Mouse (Mus musculus) MEL (cell line): Measurements from ENCODE around the gene Rcbtb1. TPM values are rescaled to one million over a fixed set of nuclear protein-coding genes. Genes with fewer than 3 reads are reported as not detected.
A peak's percentile ranks its signal among the peaks of the same experiment; 100 is the strongest.

Source experiments
- DNase-seq: peaks from one replicate; pipeline ENCODE4 v3.0.0; 2011; ENCODE audit warnings: low read depth, low spot score
- H3K27ac ChIP-seq: 2 replicates; pipeline ENCODE4 v1.5.1; 2012; ENCODE audit warnings: low read depth, mild to moderate bottlenecking, control low read depth, low read length, moderate library complexity; ENCODE audit not compliant: control insufficient read depth
- H3K27me3 ChIP-seq, 2 experiments: fragments of 150-350 bp in 1 of 2; sonication (generic) in 1 of 2; 2 replicates each; pipeline ENCODE4 v1.6.1; 2012; ENCODE audit warnings: low read length in 2 of 2, mild to moderate bottlenecking in 2 of 2, improper control_type of control experiment in 1 of 2, moderate library complexity in 1 of 2; ENCODE audit not compliant: insufficient read depth in 2 of 2, control insufficient read depth in 1 of 2
- H3K36me3 ChIP-seq, 2 experiments: 2 replicates each; pipeline ENCODE4 v1.6.1; 2012 to 2014; ENCODE audit warnings: low read length in 2 of 2, improper control_type of control experiment in 1 of 2, inconsistent platforms in 1 of 2, mild to moderate bottlenecking in 1 of 2; ENCODE audit not compliant: insufficient read depth in 2 of 2, control insufficient read depth in 1 of 2
- H3K4me1 ChIP-seq, 2 experiments: fragments of 150-350 bp in 1 of 2; sonication (generic) in 1 of 2; 2 replicates each; pipeline ENCODE4 v1.6.1; 2012; ENCODE audit warnings: low read length in 2 of 2, improper control_type of control experiment in 1 of 2, mild to moderate bottlenecking in 1 of 2; ENCODE audit not compliant: insufficient read depth in 2 of 2, control insufficient read depth in 1 of 2
- H3K4me3 ChIP-seq, 2 experiments: fragments of 150-350 bp in 1 of 2; sonication (generic) in 1 of 2; 2 replicates each; pipeline ENCODE4 v1.5.1; 2012; ENCODE audit warnings: low read depth in 2 of 2, low read length in 2 of 2, mild to moderate bottlenecking in 2 of 2, moderate library complexity in 2 of 2, control low read depth in 1 of 2, improper control_type of control experiment in 1 of 2; ENCODE audit not compliant: control insufficient read depth in 1 of 2, insufficient read depth in 1 of 2
- H3K79me2 ChIP-seq: 2 replicates; pipeline ENCODE4 v1.6.1; 2012; ENCODE audit warnings: mild to moderate bottlenecking, low read length, moderate library complexity; ENCODE audit not compliant: control insufficient read depth, poor library complexity, insufficient read depth
- H3K9ac ChIP-seq: 2 replicates; pipeline ENCODE4 v1.6.1; 2012; ENCODE audit warnings: low read depth, mild to moderate bottlenecking, control low read depth, low read length, moderate library complexity; ENCODE audit not compliant: control insufficient read depth, poor library complexity, severe bottlenecking
- H3K9me3 ChIP-seq: fragments of 150-350 bp; sonication (generic); replicated peaks from 2 replicates; pipeline ENCODE4 v1.6.1; 2012; ENCODE audit warnings: mild to moderate bottlenecking, low read length, improper control_type of control experiment, moderate library complexity; ENCODE audit not compliant: insufficient read depth
- BHLHE40 ChIP-seq: IDR thresholded peaks from 2 replicates; pipeline ENCODE4 v1.6.1; 2012; ENCODE audit warnings: low read depth, mild to moderate bottlenecking, inconsistent platforms, low read length, improper control_type of control experiment, borderline replicate concordance
- CTCF ChIP-seq, 3 experiments: IDR thresholded peaks in 2 of 3; conservative IDR thresholded peaks in 1 of 3; 2 replicates each; pipeline ENCODE4 v1.5.1; 2011 to 2012; ENCODE audit warnings: low read length in 3 of 3, low read depth in 2 of 3, mild to moderate bottlenecking in 2 of 3, improper control_type of control experiment in 1 of 3, inconsistent platforms in 1 of 3, mixed read lengths in 1 of 3, moderate library complexity in 1 of 3; ENCODE audit not compliant: control insufficient read depth in 1 of 3, insufficient read depth in 1 of 3, poor library complexity in 1 of 3, severe bottlenecking in 1 of 3
- E2F4 ChIP-seq: IDR thresholded peaks from 2 replicates; pipeline ENCODE4 v1.6.1; 2011; ENCODE audit warnings: low read depth, low read length, improper control_type of control experiment, borderline replicate concordance
- ETS1 ChIP-seq: IDR thresholded peaks from 2 replicates; pipeline ENCODE4 v1.6.1; 2012; ENCODE audit warnings: low read depth, mild to moderate bottlenecking, inconsistent platforms, low read length, improper control_type of control experiment, moderate library complexity
- GATA1 ChIP-seq: IDR thresholded peaks from 2 replicates; pipeline ENCODE4 v1.6.1; 2011; ENCODE audit warnings: low read depth, low read length, improper control_type of control experiment
- HCFC1 ChIP-seq: IDR thresholded peaks from 2 replicates; pipeline ENCODE4 v1.6.1; 2012; ENCODE audit warnings: low read depth, mild to moderate bottlenecking, inconsistent platforms, low read length, improper control_type of control experiment, moderate library complexity
- KAT2A ChIP-seq: conservative IDR thresholded peaks from 2 replicates; pipeline ENCODE4 v1.6.1; 2012; ENCODE audit warnings: low read depth, low read length, improper control_type of control experiment, inconsistent platforms
- MAFK ChIP-seq: IDR thresholded peaks from 2 replicates; pipeline ENCODE4 v1.6.1; 2011; ENCODE audit warnings: low read depth, mild to moderate bottlenecking, low read length, improper control_type of control experiment, borderline replicate concordance
- MAX ChIP-seq: IDR thresholded peaks from 2 replicates; pipeline ENCODE4 v1.6.1; 2011; ENCODE audit warnings: low read length, improper control_type of control experiment
- MAZ ChIP-seq: IDR thresholded peaks from 2 replicates; pipeline ENCODE4 v1.6.1; 2012; ENCODE audit warnings: low read depth, mild to moderate bottlenecking, inconsistent platforms, low read length, improper control_type of control experiment
- MXI1 ChIP-seq: IDR thresholded peaks from 2 replicates; pipeline ENCODE4 v1.6.1; 2011; ENCODE audit warnings: mild to moderate bottlenecking, low read depth, low read length, improper control_type of control experiment
- MYB ChIP-seq: IDR thresholded peaks from 2 replicates; pipeline ENCODE4 v1.6.1; 2011; ENCODE audit warnings: mild to moderate bottlenecking, low read depth, low read length, improper control_type of control experiment
- MYC ChIP-seq: IDR thresholded peaks from 2 replicates; pipeline ENCODE4 v1.6.1; 2011; ENCODE audit warnings: low read depth, mild to moderate bottlenecking, low read length, improper control_type of control experiment, moderate library complexity
- NELFE ChIP-seq: IDR thresholded peaks from 2 replicates; pipeline ENCODE4 v1.6.1; 2011; ENCODE audit warnings: low read depth, low read length, improper control_type of control experiment
- POLR2AphosphoS2 ChIP-seq: IDR thresholded peaks from 2 replicates; pipeline ENCODE4 v1.6.1; 2011; ENCODE audit warnings: low read length, improper control_type of control experiment
- SMC3 ChIP-seq: IDR thresholded peaks from 2 replicates; pipeline ENCODE4 v1.6.1; 2011; ENCODE audit warnings: low read depth, low read length, improper control_type of control experiment
- TBP ChIP-seq: IDR thresholded peaks from 2 replicates; pipeline ENCODE4 v1.8.0; 2011; ENCODE audit warnings: low read depth, low read length, improper control_type of control experiment
- USF2 ChIP-seq, 2 experiments: IDR thresholded peaks; 2 replicates each; pipeline ENCODE4 v1.6.1; 2011 to 2012; ENCODE audit warnings: improper control_type of control experiment in 2 of 2, low read length in 2 of 2, borderline replicate concordance in 1 of 2, inconsistent platforms in 1 of 2, low read depth in 1 of 2, mild to moderate bottlenecking in 1 of 2; ENCODE audit not compliant: insufficient read depth in 1 of 2
- ZKSCAN1 ChIP-seq: IDR thresholded peaks from 2 replicates; pipeline ENCODE4 v1.6.1; 2012; ENCODE audit warnings: low read depth, mild to moderate bottlenecking, inconsistent platforms, low read length, improper control_type of control experiment, moderate library complexity
- ZMIZ1 ChIP-seq: IDR thresholded peaks from 2 replicates; pipeline ENCODE4 v1.6.1; 2012; ENCODE audit warnings: low read depth, mild to moderate bottlenecking, inconsistent platforms, low read length, improper control_type of control experiment, moderate library complexity
- ZNF384 ChIP-seq: IDR thresholded peaks from 2 replicates; pipeline ENCODE4 v1.6.1; 2012; ENCODE audit warnings: low read depth, mild to moderate bottlenecking, inconsistent platforms, low read length, improper control_type of control experiment
- polyA plus RNA-seq, 2 experiments: library from polyadenylated mRNA; stranded (reverse) in 1 of 2; unstranded in 1 of 2; fragments of >175 nt in 1 of 2; fragments of >200 nt in 1 of 2; gene quantifications; 2 replicates each; pipeline versions ENCODE4 v1.2.1 to v1.2.4; 2012; ENCODE audit warnings: low replicate concordance in 2 of 2, low read depth in 1 of 2; ENCODE audit not compliant: insufficient read length in 2 of 2, insufficient read depth in 1 of 2, missing spikeins in 1 of 2
- total RNA-seq: library from RNA; depleted of rRNA; stranded (reverse); fragments of 300-350 nt; gene quantifications from 2 replicates; pipeline ENCODE4 v1.2.3, GENCODE M21; 2012

Rcbtb1 gene
- total and polyA plus RNA-seq, 3 experiments, result 4.4 to 6.7 TPM; not detected in 1

GRCm38 (mm10) chr14:59229822-59230221 lies 28.8 kb downstream of the Rcbtb1 start:
- Histone ChIP-seq H3K27me3 (no peaks in the 10 kb centered on the region), H3K27ac (no peak overlapping the region), H3K9me3 (no peaks in the 10 kb centered on the region), H3K9ac (no peak overlapping the region), H3K36me3 (no peaks in the 10 kb centered on the region), H3K79me2 (no peaks in the 10 kb centered on the region), H3K4me1 (no peaks in the 10 kb centered on the region), H3K4me3 (no peak overlapping the region)
- TF ChIP-seq GATA1 (no peak), SMC3 (no peak), MAZ (no peak), MAFK (no peak), MYB (no peak), MAX (no peak), MXI1 (no peak), ZKSCAN1 (no peak), MYC (no peak), E2F4 (no peak), ZMIZ1 (no peak), ZNF384 (no peak), BHLHE40 (no peak), HCFC1 (no peak)
- DNase-seq, result peak; percentile 8

GRCm38 (mm10) chr14:59230331-59230966 lies 29.4 kb downstream of the Rcbtb1 start:
- no peak for DNase-seq
- no peak for TF ChIP-seq NELFE
- no peak for TF ChIP-seq TBP
- TF ChIP-seq USF2 (IDR thresholded peaks at IDR 0.05; ENCODE audit: borderline replicate concordance in 1 of 2, insufficient read depth in 1 of 2, low read depth in 1 of 2, low read length in 2 of 2), result no peak
- no peak for TF ChIP-seq ZNF384
- TF ChIP-seq ETS1, result no peak
- no peak for TF ChIP-seq BHLHE40
- no peak for TF ChIP-seq POLR2AphosphoS2
- no peak for TF ChIP-seq ZMIZ1
- no peak for TF ChIP-seq CTCF (IDR thresholded peaks at IDR 0.05 in 2 of 3, conservative IDR thresholded peaks at IDR 0.05 in 1 of 3; ENCODE audit: control insufficient read depth in 1 of 3, insufficient read depth in 1 of 3, low read depth in 2 of 3, low read length in 3 of 3, poor library complexity in 1 of 3, severe bottlenecking in 1 of 3)
- no peak for TF ChIP-seq KAT2A
- no peak for TF ChIP-seq MAZ
- no peak for TF ChIP-seq MXI1
- Histone ChIP-seq H3K4me1 (no peaks in the 10 kb centered on the region), H3K27ac (no peak overlapping the region), H3K9me3 (no peaks in the 10 kb centered on the region), H3K27me3 (no peaks in the 10 kb centered on the region), H3K36me3 (no peaks in the 10 kb centered on the region), H3K9ac (no peak overlapping the region), H3K4me3 (no peak overlapping the region), H3K79me2 (no peaks in the 10 kb centered on the region)
